Mouse (Mus musculus): ENCODE data around the gene Mptx2.
"Not testable (repeated sequence)": the region's sequence is repeated elsewhere in the genome, so short reads cannot be mapped to it uniquely, and the experiment has no call there.

Mptx2 gene

GRCm38 (mm10) chr1:173277677-173278076 is at the start of gene Mptx2:
Mptx2 (minus strand) TSS chr1:173277777.
- no peak for DNase-seq

- no peak for DNase-seq
Measured at GRCm38 (mm10) chr1:173326552-173326951, 49.0 kb upstream of the Mptx2 start.

- no peak for DNase-seq
Measured at GRCm38 (mm10) chr1:173325395-173325794, 47.8 kb upstream of the Mptx2 start.

GRCm38 (mm10) chr1:173324961-173325360 is 47.4 kb upstream of the Mptx2 start:
- no peak for DNase-seq

- DNase-seq = peak; percentile 40 to 43
Measured at GRCm38 (mm10) chr1:173323839-173324585, 46.4 kb upstream of the Mptx2 start.

GRCm38 (mm10) chr1:173322249-173322627 is 44.7 kb upstream of the Mptx2 start:
- DNase-seq = no peak

GRCm38 (mm10) chr1:173321593-173322248 is 44.1 kb upstream of the Mptx2 start:
- no peak for DNase-seq

GRCm38 (mm10) chr1:173317925-173318477 is 40.4 kb upstream of the Mptx2 start:
- no peak for DNase-seq

GRCm38 (mm10) chr1:173315725-173316124 is 38.1 kb upstream of the Mptx2 start:
- no peak for DNase-seq

- not testable (repeated sequence) for DNase-seq
Measured at GRCm38 (mm10) chr1:173313535-173314050, 36.0 kb upstream of the Mptx2 start.

- DNase-seq = not testable (repeated sequence)
Measured at GRCm38 (mm10) chr1:173302795-173303194, 25.2 kb upstream of the Mptx2 start.

GRCm38 (mm10) chr1:173265701-173266100 is 11.9 kb downstream of the Mptx2 start, which contains the start of gene Olfr418:
Olfr418 (plus strand) TSS chr1:173266001.
- no peak for DNase-seq

- DNase-seq = no peak
Measured at GRCm38 (mm10) chr1:173249888-173250287, 27.7 kb downstream of the Mptx2 start.

GRCm38 (mm10) chr1:173237004-173237403 is 40.6 kb downstream of the Mptx2 start:
- not testable (repeated sequence) for DNase-seq

- no peak for DNase-seq
Measured at GRCm38 (mm10) chr1:173227081-173227480, 50.5 kb downstream of the Mptx2 start, which contains the start of gene Fcer1a. Fcer1a (minus strand) TSS chr1:173227214.
